Mouse (Mus musculus): ENCODE measurements around the gene 1700013G24Rik. TPM values are rescaled to one million over a fixed set of nuclear protein-coding genes. Genes with fewer than 3 reads are reported as not detected.

Gene 1700013G24Rik
- total RNA-seq, 2 experiments from 2014 or later = not detected

- no peak for DNase-seq (ENCODE audit: low spot score in 2 of 2)
These were observed 40.1 kb downstream of the 1700013G24Rik start for GRCm38 (mm10) chr4:137493187-137493586.

GRCm38 (mm10) chr4:137494751-137495500, 41.8 kb downstream of the 1700013G24Rik start:
- DNase-seq (ENCODE audit: low spot score in 2 of 2) = peak in 1 of 2 experiments; percentile 14

- DNase-seq (ENCODE audit: low spot score in 2 of 2) = no peak
These were observed 42.5 kb downstream of the 1700013G24Rik start for GRCm38 (mm10) chr4:137495501-137496100.

GRCm38 (mm10) chr4:137497367-137497766, 44.3 kb downstream of the 1700013G24Rik start:
- DNase-seq (ENCODE audit: low spot score in 2 of 2) = no peak

GRCm38 (mm10) chr4:137497892-137498722, 45.0 kb downstream of the 1700013G24Rik start:
- DNase-seq (ENCODE audit: low spot score in 2 of 2) = no peak

GRCm38 (mm10) chr4:137498882-137499583, 45.9 kb downstream of the 1700013G24Rik start:
- DNase-seq (ENCODE audit: low spot score in 2 of 2) = no peak

GRCm38 (mm10) chr4:137500149-137500548, 47.1 kb downstream of the 1700013G24Rik start:
- no peak for DNase-seq (ENCODE audit: low spot score in 2 of 2)

DNA sequence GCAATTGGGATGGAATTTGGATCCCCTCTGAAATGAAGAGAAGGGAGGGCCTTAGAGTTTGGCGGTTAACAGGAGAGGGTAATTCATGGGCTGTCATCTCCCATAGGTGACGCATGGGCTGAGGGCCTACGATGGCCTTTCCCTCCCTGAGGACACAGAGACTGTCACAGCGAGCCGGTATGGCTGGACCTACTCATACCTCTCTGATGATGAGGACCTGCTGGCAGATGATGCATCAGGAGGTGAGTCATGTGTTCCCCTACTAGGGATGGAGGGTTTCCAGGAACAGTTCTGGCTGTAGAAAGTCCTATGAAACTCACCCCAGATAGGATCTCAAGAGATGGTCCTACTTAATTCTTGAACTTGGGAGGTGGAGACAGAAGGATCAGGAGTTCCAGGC, 47.9 kb downstream of the 1700013G24Rik start:
- no peak for DNase-seq (ENCODE audit: low spot score in 2 of 2)

- no peak for DNase-seq (ENCODE audit: low spot score in 2 of 2)
These were observed 49.1 kb downstream of the 1700013G24Rik start for GRCm38 (mm10) chr4:137502183-137502582.

DNA sequence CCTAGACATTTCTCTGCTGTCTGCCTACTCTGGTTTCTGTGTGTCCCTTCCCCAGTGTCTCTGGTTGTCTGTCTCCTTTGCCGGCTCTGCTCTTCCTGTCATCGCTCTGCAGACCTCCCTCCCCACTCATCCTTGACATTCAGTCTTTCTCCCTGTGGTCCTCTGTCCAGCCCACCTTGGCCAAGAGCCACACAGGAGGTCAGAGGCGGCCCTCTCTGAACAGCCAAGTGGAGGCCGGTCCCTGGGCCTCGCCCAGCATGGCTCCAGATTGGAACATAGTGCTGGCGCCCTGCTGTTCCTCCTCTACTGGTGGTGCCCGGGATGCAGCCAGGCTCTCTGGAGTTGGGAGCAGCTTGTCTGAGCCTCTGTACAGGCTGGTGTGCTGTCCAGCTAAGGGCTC, 49.7 kb downstream of the 1700013G24Rik start:
- no peak for DNase-seq (ENCODE audit: low spot score in 2 of 2)

DNA sequence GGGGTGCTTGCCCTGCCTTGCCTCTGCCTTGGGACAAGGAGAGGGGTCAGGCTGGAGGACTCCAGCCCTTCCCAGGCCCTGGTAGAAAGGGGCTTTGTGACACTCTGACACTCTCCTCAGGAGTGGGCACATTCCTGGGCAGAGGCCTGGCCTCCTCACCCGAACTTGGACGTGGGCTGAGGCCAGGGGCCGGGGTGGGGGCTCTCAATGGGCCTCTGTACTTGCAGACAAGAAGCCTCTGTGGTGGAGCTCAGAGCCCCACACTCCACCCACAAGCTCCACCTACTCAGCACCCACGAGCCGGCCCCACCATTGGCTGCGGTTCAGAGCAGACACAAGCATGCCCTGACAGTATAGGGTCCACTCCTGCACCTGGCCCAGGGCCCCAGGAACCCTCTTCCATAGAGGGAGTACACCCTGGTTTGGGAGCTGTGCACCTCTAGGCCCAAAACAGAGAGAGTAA, 50.5 kb downstream of the 1700013G24Rik start:
- DNase-seq (ENCODE audit: low spot score in 2 of 2) = peak in 1 of 2 experiments; percentile 18

Other genes with a start within 250 kb of the 1700013G24Rik start
- 10 to 100 TPM; 10.0 to 11.3 TPM for gene Wnt4, start 175.8 kb upstream of the 1700013G24Rik start, total RNA-seq (2021)
- 100 to 1,000 TPM; 401 to 404 TPM for gene Cdc42, start 95.6 kb upstream of the 1700013G24Rik start, total RNA-seq (2021)
- gene Cela3a, start 43.5 kb upstream of the 1700013G24Rik start, total RNA-seq (2021) = not detected
- gene Cela3b, start 22.7 kb upstream of the 1700013G24Rik start, total RNA-seq (2021) = not detected
- gene Hspg2, start 15.5 kb downstream of the 1700013G24Rik start, total RNA-seq (2021) = 10 to 100 TPM; 11.5 to 17.9 TPM
- gene Ldlrad2, start 121.3 kb downstream of the 1700013G24Rik start, total RNA-seq (2021) = not detected
- 100 to 1,000 TPM; 116 to 131 TPM for gene Usp48, start 140.5 kb downstream of the 1700013G24Rik start, total RNA-seq (2021)
- 100 to 1,000 TPM; 242 to 257 TPM for gene Rap1gap, start 211.4 kb downstream of the 1700013G24Rik start, total RNA-seq (2021)